Mouse (Mus musculus) embryonic facial prominence, embryonic 14.5 days (tissue): ENCODE results near the gene Mmp28. TPM values are rescaled to one million over a fixed set of nuclear protein-coding genes. Genes with fewer than 3 reads are reported as not detected.
A peak's percentile ranks its signal among the peaks of the same experiment; 100 is the strongest.

Experiments
- ATAC-seq: fragments of 200-750 bp; cut with Nextera tagmentation; 2 replicates; pipeline ENCODE4 v1.8.0; 2017; ENCODE audit warnings: low read depth, moderate number of reproducible peaks, moderate TSS enrichment
- DNase-seq: peaks from one replicate; pipeline ENCODE4 v3.0.0-alpha.2; 2015; ENCODE audit warnings: low spot score
- H3K27ac ChIP-seq: fragments of 300-500 bp; sonication (generic); replicated peaks from 2 replicates; pipeline ENCODE4 v1.5.1; 2014; ENCODE audit warnings: low read depth, mild to moderate bottlenecking, low read length, moderate library complexity
- H3K27me3 ChIP-seq: fragments of 300-500 bp; sonication (generic); replicated peaks from 2 replicates; pipeline ENCODE4 v1.6.1; 2014; ENCODE audit warnings: low read length; ENCODE audit not compliant: control insufficient read depth, insufficient read depth
- H3K36me3 ChIP-seq: fragments of 300-500 bp; sonication (generic); 2 replicates; pipeline ENCODE4 v1.6.1; 2014; ENCODE audit warnings: low read length, mixed read lengths; ENCODE audit not compliant: control insufficient read depth, insufficient read depth
- H3K4me1 ChIP-seq: fragments of 300-500 bp; sonication (generic); 2 replicates; pipeline ENCODE4 v1.6.1; 2014; ENCODE audit warnings: antibody characterized with exemption, low read length; ENCODE audit not compliant: control insufficient read depth, insufficient read depth
- H3K4me2 ChIP-seq: fragments of 300-500 bp; sonication (generic); 2 replicates; pipeline ENCODE4 v1.6.1; 2014; ENCODE audit warnings: low read depth, mild to moderate bottlenecking, low read length, moderate library complexity, mixed read lengths
- H3K4me3 ChIP-seq: fragments of 300-500 bp; sonication (generic); 2 replicates; pipeline ENCODE4 v1.5.1; 2014; ENCODE audit warnings: low read depth, mild to moderate bottlenecking, low read length
- H3K9ac ChIP-seq: fragments of 300-500 bp; sonication (generic); 2 replicates; pipeline ENCODE4 v1.6.1; 2014; ENCODE audit warnings: low read depth, mild to moderate bottlenecking, low read length, moderate library complexity, mixed read lengths
- H3K9me3 ChIP-seq: fragments of 300-500 bp; sonication (generic); 2 replicates; pipeline ENCODE4 v1.6.1; 2016; ENCODE audit warnings: low read length; ENCODE audit not compliant: control insufficient read depth
- WGBS: fragments of 180-500 bp; shearing (Covaris S2); extraction: QIAGEN DNeasy Blood & Tissue Kit; methylation state at CpG from one replicate; pipeline ENCODE4 v1.1.7; 2014; 5-methylcytosine and 5-hydroxymethylcytosine counted together
- polyA plus RNA-seq: library from polyadenylated mRNA; unstranded; fragments of >200 nt; fragmentation: Nextera tagmentation; extraction: Ambion mirVana; gene quantifications from 2 replicates; pipeline ENCODE4 v1.2.1, GENCODE M21; 2014

The Mmp28 gene
- polyA plus RNA-seq, 1 experiment from 2014 or later = 4.3 TPM

- H3K36me3 ChIP-seq = no peaks in the 10 kb centered on the region
- no peaks in the 10 kb centered on the region for H3K27me3 ChIP-seq
- H3K9me3 ChIP-seq = no peaks in the 10 kb centered on the region
- peaks cover 12% of the 10 kb centered on the region; the same call in 1 of the 2 replicates for H3K4me1 ChIP-seq
- no peak overlapping the region for H3K4me2 ChIP-seq
- no peak for DNase-seq
- H3K4me3 ChIP-seq = no peak overlapping the region
- WGBS = 86% methylated on average over 10 of the region's 10 CpGs
- H3K9ac ChIP-seq = no peak overlapping the region
- H3K27ac ChIP-seq = no peak overlapping the region
- no peak for ATAC-seq
These were observed 11.6 kb downstream of the Mmp28 start for GRCm38 (mm10) chr11:83451281-83451680.

GRCm38 (mm10) chr11:83450550-83450949 is 12.3 kb downstream of the Mmp28 start:
- peaks cover 12% of the 10 kb centered on the region; the same call in 1 of the 2 replicates for H3K4me1 ChIP-seq
- no peak overlapping the region for H3K4me3 ChIP-seq
- H3K9ac ChIP-seq = no peak overlapping the region
- ATAC-seq (no peak), DNase-seq (no peak)
- peaks cover 3% of the 10 kb centered on the region for H3K27me3 ChIP-seq
- no peak overlapping the region for H3K27ac ChIP-seq
- H3K36me3 ChIP-seq = no peaks in the 10 kb centered on the region
- H3K9me3 ChIP-seq = no peaks in the 10 kb centered on the region
- WGBS = 21% methylated on average over 1 of the region's 1 CpGs
- H3K4me2 ChIP-seq = no peak overlapping the region

DNA sequence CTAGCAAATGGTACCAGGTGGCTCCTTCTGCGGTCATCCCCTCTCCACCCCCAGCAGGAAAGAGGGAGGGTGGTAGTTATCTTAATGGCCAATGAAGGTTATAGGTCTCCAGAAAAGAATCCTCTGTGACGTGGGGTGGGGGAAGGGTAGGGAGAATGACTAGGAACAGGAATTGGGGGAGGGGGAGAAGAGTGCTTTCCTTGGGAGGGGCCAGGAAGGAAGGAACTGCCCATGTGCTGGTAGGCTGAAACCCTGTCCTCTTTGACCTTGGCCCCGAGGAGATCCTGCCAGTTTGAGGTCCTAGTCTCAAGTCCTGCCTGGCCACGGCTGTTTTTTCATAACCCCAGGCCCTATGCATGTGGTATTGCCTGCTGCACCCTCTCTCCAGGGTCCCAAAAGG is 13.6 kb downstream of the Mmp28 start:
- 20% methylated on average over 4 of the region's 4 CpGs for WGBS
- peaks cover 12% of the 10 kb centered on the region for H3K4me1 ChIP-seq
- peaks cover 16% of the 10 kb centered on the region for H3K27me3 ChIP-seq
- H3K9me3 ChIP-seq = no peaks in the 10 kb centered on the region
- no peak overlapping the region for H3K27ac ChIP-seq
- no peak overlapping the region for H3K9ac ChIP-seq
- no peak for DNase-seq
- no peak for ATAC-seq
- H3K4me3 ChIP-seq = no peak overlapping the region
- H3K36me3 ChIP-seq = no peaks in the 10 kb centered on the region
- no peak overlapping the region for H3K4me2 ChIP-seq

- no peak for DNase-seq
- no peak overlapping the region for H3K4me3 ChIP-seq
- no peaks in the 10 kb centered on the region for H3K36me3 ChIP-seq
- 0 out of 2 replicates have a peak, but pooled peaks have one; percentile 4 for ATAC-seq
- H3K9me3 ChIP-seq = no peaks in the 10 kb centered on the region
- no peak overlapping the region for H3K4me2 ChIP-seq
- peaks cover 20% of the 10 kb centered on the region for H3K27me3 ChIP-seq
- no peak overlapping the region for H3K27ac ChIP-seq
- H3K4me1 ChIP-seq = peaks cover 12% of the 10 kb centered on the region
- H3K9ac ChIP-seq = no peak overlapping the region
These were observed 14.0 kb downstream of the Mmp28 start for GRCm38 (mm10) chr11:83448927-83449236.

DNA sequence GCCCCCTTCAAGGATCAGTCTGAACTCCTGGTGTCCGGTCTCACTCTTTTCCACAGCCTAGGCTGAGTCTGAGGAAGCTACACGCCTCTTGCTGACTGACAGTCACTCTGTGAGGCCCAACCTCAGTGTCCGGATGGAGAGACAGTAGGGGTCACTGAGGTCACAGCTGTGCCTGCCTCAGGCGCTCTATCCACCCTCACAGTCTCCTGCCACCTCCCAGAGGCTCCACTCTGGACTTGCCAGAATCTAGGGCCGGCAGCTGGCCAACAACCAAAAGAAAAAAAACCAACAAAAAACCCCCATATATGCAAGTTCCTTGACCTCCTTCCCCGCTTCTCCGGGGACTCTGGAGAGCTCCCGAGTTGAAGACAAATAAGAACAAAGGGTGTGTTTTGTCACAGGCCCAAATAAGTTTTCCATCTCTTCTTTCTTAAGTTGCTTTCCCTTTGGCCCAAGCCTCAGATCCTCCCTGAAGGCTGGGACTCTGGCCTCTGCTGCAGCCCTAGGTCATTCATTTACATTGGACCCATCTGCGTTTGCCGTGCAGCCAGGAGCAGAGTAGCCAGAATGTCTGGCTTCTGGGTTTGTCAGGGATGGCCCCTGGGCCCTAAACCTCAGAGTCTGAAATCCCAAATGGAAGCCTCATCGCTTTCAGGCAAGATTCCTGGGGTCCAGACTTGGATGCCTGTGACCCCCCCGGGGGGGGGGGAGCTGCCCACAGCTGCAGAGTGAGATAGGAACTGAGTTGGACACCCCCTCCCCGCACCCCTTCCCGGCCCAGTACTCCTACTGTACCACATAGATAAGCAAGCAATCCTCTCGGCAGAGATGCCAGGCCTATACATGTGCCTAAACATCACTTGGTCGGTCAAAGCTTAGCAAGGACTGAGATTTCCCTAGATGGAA is 14.6 kb downstream of the Mmp28 start:
- Histone ChIP-seq H3K27ac (no peak overlapping the region), H3K27me3 (peaks cover 26% of the 10 kb centered on the region), H3K4me3 (no peak overlapping the region), H3K4me2 (no peak overlapping the region), H3K9me3 (no peaks in the 10 kb centered on the region), H3K4me1 (peaks cover 12% of the 10 kb centered on the region), H3K9ac (no peak overlapping the region), H3K36me3 (no peaks in the 10 kb centered on the region)
- 25% methylated on average over 16 of the region's 16 CpGs for WGBS
- DNase-seq (peak; percentile 45), ATAC-seq (peak; percentile 26; the same call in 1 of the 2 replicates)

DNA sequence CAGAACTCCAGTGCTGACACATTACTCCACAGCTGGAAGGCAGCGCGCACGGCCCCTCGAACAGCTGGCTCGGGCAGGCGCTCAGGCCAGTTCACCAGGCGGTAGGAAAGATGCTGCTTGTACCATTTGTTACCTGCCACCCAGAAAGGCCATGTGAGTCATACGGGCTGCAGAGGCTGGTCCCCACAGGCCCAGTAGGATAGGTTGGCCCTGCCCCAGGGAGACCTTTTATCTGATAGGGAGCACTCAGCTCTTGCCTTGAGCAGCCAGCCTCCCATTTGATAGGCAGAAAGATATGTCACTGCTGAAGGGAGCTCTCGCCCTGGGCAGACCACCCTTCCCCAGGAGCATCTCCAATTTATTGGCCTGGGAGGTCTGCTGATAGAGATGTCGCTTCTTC is 15.3 kb downstream of the Mmp28 start:
- 77% methylated on average over 8 of the region's 10 CpGs for WGBS
- ATAC-seq (no peak), DNase-seq (no peak)
- Histone ChIP-seq H3K4me1 (peaks cover 12% of the 10 kb centered on the region), H3K36me3 (no peaks in the 10 kb centered on the region), H3K27me3 (peaks cover 32% of the 10 kb centered on the region), H3K4me2 (no peak overlapping the region), H3K9me3 (no peaks in the 10 kb centered on the region), H3K9ac (no peak overlapping the region), H3K27ac (no peak overlapping the region), H3K4me3 (no peak overlapping the region)

DNA sequence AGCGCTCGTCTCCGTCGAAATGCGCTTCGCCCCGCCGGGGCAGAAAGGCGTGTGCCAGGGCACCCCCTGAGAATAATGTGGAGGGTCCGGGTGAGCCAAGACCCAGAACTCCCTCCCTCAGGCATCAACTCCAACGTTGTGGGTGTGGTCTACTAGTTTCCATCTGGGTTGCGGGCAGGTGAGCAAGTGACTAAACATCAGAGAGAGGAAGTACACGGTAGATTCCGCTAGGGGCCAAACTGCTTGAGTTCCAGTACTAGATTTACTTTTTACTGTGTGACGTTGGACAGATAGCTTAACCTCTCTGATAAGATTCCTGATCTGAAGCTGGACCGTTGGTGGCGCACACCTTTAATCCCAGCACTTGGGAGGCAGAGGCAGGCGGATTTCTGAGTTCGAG is 17.9 kb downstream of the Mmp28 start:
- no peaks in the 10 kb centered on the region for H3K36me3 ChIP-seq
- H3K27ac ChIP-seq = no peak overlapping the region
- no peaks in the 10 kb centered on the region for H3K9me3 ChIP-seq
- WGBS = 32% methylated on average over 17 of the region's 19 CpGs
- DNase-seq (no peak), ATAC-seq (no peak)
- peaks cover 12% of the 10 kb centered on the region for H3K4me1 ChIP-seq
- peak overlapping the region; percentile 24 for H3K4me3 ChIP-seq
- peaks cover 50% of the 10 kb centered on the region for H3K27me3 ChIP-seq
- H3K4me2 ChIP-seq = peak overlapping the region; percentile 44
- H3K9ac ChIP-seq = no peak overlapping the region

GRCm38 (mm10) chr11:83443824-83444223 is 19.0 kb downstream of the Mmp28 start:
- no peak overlapping the region for H3K4me2 ChIP-seq
- no peak overlapping the region for H3K4me3 ChIP-seq
- H3K9me3 ChIP-seq = no peaks in the 10 kb centered on the region
- H3K27me3 ChIP-seq = peaks cover 54% of the 10 kb centered on the region
- no peak for ATAC-seq
- no peaks in the 10 kb centered on the region for H3K36me3 ChIP-seq
- H3K4me1 ChIP-seq = peaks cover 8% of the 10 kb centered on the region
- H3K27ac ChIP-seq = no peak overlapping the region
- no peak for DNase-seq
- H3K9ac ChIP-seq = no peak overlapping the region
- WGBS = 6% methylated on average over 7 of the region's 7 CpGs
